Mouse (Mus musculus): ENCODE results near the gene Grik5.
"Not testable (repeated sequence)": the region's sequence is repeated elsewhere in the genome, so short reads cannot be mapped to it uniquely, and the experiment has no call there.

The Grik5 gene

GRCm38 (mm10) chr7:25079496-25080026, 7.4 kb upstream of the Grik5 start:
- DNase-seq (ENCODE audit: low spot score), result no peak

- no peak for DNase-seq (ENCODE audit: low spot score)
These were observed 5.2 kb upstream of the Grik5 start for GRCm38 (mm10) chr7:25077414-25077755.

- DNase-seq (ENCODE audit: low spot score), result peak; percentile 92
These were observed 4.7 kb upstream of the Grik5 start for GRCm38 (mm10) chr7:25076663-25077413.

GRCm38 (mm10) chr7:25076296-25076662, 4.1 kb upstream of the Grik5 start:
- no peak for DNase-seq (ENCODE audit: low spot score)

GRCm38 (mm10) chr7:25073924-25074323, 1.8 kb upstream of the Grik5 start:
- no peak for DNase-seq (ENCODE audit: low spot score)

GRCm38 (mm10) chr7:25072716-25073390, 707 bp upstream of the Grik5 start:
- DNase-seq (ENCODE audit: low spot score), result no peak

- DNase-seq (ENCODE audit: low spot score), result no peak
These were observed 3.4 kb downstream of the Grik5 start for GRCm38 (mm10) chr7:25068724-25069123.

GRCm38 (mm10) chr7:25067909-25068656, 4.1 kb downstream of the Grik5 start:
- DNase-seq (ENCODE audit: low spot score), result no peak

- no peak for DNase-seq (ENCODE audit: low spot score)
These were observed 4.8 kb downstream of the Grik5 start for GRCm38 (mm10) chr7:25067338-25067737.

GRCm38 (mm10) chr7:25063900-25064299, 8.2 kb downstream of the Grik5 start:
- no peak for DNase-seq (ENCODE audit: low spot score)

- no peak for DNase-seq (ENCODE audit: low spot score)
These were observed 8.8 kb downstream of the Grik5 start for GRCm38 (mm10) chr7:25063346-25063745.

- DNase-seq (ENCODE audit: low spot score), result no peak
These were observed 13.3 kb downstream of the Grik5 start for GRCm38 (mm10) chr7:25058836-25059235.

- DNase-seq (ENCODE audit: low spot score), result no peak
These were observed 13.8 kb downstream of the Grik5 start for GRCm38 (mm10) chr7:25058394-25058793.

- no peak for DNase-seq (ENCODE audit: low spot score)
These were observed 14.3 kb downstream of the Grik5 start for GRCm38 (mm10) chr7:25057888-25058287.

GRCm38 (mm10) chr7:25056951-25057350, 15.2 kb downstream of the Grik5 start:
- no peak for DNase-seq (ENCODE audit: low spot score)

GRCm38 (mm10) chr7:25052587-25052986, 19.6 kb downstream of the Grik5 start:
- no peak for DNase-seq (ENCODE audit: low spot score)

GRCm38 (mm10) chr7:25049295-25049930, 22.7 kb downstream of the Grik5 start:
- no peak for DNase-seq (ENCODE audit: low spot score)

GRCm38 (mm10) chr7:25047363-25047762, 24.8 kb downstream of the Grik5 start:
- peak; percentile 51 for DNase-seq (ENCODE audit: low spot score)

GRCm38 (mm10) chr7:25044599-25044998, 27.5 kb downstream of the Grik5 start:
- not testable (repeated sequence) for DNase-seq (ENCODE audit: low spot score)

GRCm38 (mm10) chr7:25041921-25042320, 30.2 kb downstream of the Grik5 start:
- DNase-seq (ENCODE audit: low spot score), result no peak

GRCm38 (mm10) chr7:25035916-25036315, 36.2 kb downstream of the Grik5 start:
- peak; percentile 69 for DNase-seq (ENCODE audit: low spot score)

- DNase-seq (ENCODE audit: low spot score), result no peak
These were observed 37.4 kb downstream of the Grik5 start for GRCm38 (mm10) chr7:25034796-25035195.

All from layer of hippocampus, adult 9-10 months (tissue).